Mouse (Mus musculus) ES-E14 (cell line): ENCODE results near the gene Rcc1. TPM values are rescaled to one million over a fixed set of nuclear protein-coding genes. Genes with fewer than 3 reads are reported as not detected.

Source experiments
- DNase-seq: peaks from one replicate; pipeline ENCODE4 v3.0.0-alpha.2; 2013; ENCODE audit warnings: low read depth, low spot score
- H3K27ac ChIP-seq: 2 replicates; pipeline ENCODE4 v1.5.1; 2012; ENCODE audit warnings: low read depth, mild to moderate bottlenecking, low read length, moderate library complexity, mixed read lengths; ENCODE audit not compliant: poor library complexity, insufficient read depth, severe bottlenecking
- H3K36me3 ChIP-seq: 2 replicates; pipeline ENCODE4 v1.6.1; 2012; ENCODE audit warnings: mild to moderate bottlenecking, low read length, moderate library complexity, mixed read lengths; ENCODE audit not compliant: control insufficient read depth, poor library complexity, insufficient read depth, severe bottlenecking
- H3K4me1 ChIP-seq, 2 experiments: fragments of 150-350 bp in 1 of 2; sonication (generic) in 1 of 2; 2 replicates each; pipeline ENCODE4 v1.6.1; 2012; ENCODE audit warnings: low read length in 2 of 2, mild to moderate bottlenecking in 1 of 2, mixed read lengths in 1 of 2; ENCODE audit not compliant: control insufficient read depth in 2 of 2, insufficient read depth in 2 of 2, poor library complexity in 1 of 2
- H3K4me3 ChIP-seq, 2 experiments: fragments of 150-350 bp in 1 of 2; sonication (generic) in 1 of 2; 2 replicates each; pipeline ENCODE4 v1.5.1; 2012; ENCODE audit warnings: low read length in 2 of 2, low read depth in 1 of 2, mild to moderate bottlenecking in 1 of 2, mixed read lengths in 1 of 2; ENCODE audit not compliant: insufficient read depth in 1 of 2, poor library complexity in 1 of 2, severe bottlenecking in 1 of 2
- H3K9ac ChIP-seq: 2 replicates; pipeline ENCODE4 v1.6.1; 2012; ENCODE audit warnings: low read depth, mild to moderate bottlenecking, low read length, mixed read lengths; ENCODE audit not compliant: poor library complexity, insufficient read depth, severe bottlenecking
- H3K9me3 ChIP-seq: fragments of 150-350 bp; sonication (generic); 2 replicates; pipeline ENCODE4 v1.6.1; 2012; ENCODE audit warnings: low read depth, mild to moderate bottlenecking, low read length; ENCODE audit not compliant: control insufficient read depth, insufficient read depth
- CHD2 ChIP-seq: IDR thresholded peaks from 2 replicates; pipeline ENCODE4 v1.6.1; 2014; ENCODE audit warnings: mild to moderate bottlenecking, low read depth, low read length, inconsistent platforms
- HCFC1 ChIP-seq: IDR thresholded peaks from 2 replicates; pipeline ENCODE4 v1.6.1; 2012; ENCODE audit warnings: low read length, inconsistent platforms, borderline replicate concordance; ENCODE audit not compliant: insufficient read depth
- MAFK ChIP-seq: IDR thresholded peaks from 2 replicates; pipeline ENCODE4 v1.6.1; 2014; ENCODE audit warnings: mild to moderate bottlenecking, low read depth, low read length, inconsistent platforms; ENCODE audit not compliant: insufficient read depth
- ZC3H11A ChIP-seq: IDR thresholded peaks from 2 replicates; pipeline ENCODE4 v1.6.1; 2012; ENCODE audit warnings: low read depth, mild to moderate bottlenecking, inconsistent platforms, low read length, borderline replicate concordance
- ZNF384 ChIP-seq: IDR thresholded peaks from 2 replicates; pipeline ENCODE4 v1.6.1; 2012; ENCODE audit warnings: low read depth, low read length, inconsistent platforms
- in situ Hi-C, 2 experiments: fragments of 600-800 bp; cut with MboI; formaldehyde crosslinking; loops; one replicate each; pipeline ENCODE4 v1.15.1; 2025; ENCODE audit warnings: low sequenced_read_pairs in 2 of 2, inconsistent platforms in 1 of 2; ENCODE audit not compliant: unreplicated experiment in 2 of 2
- total RNA-seq: library from RNA; depleted of rRNA; stranded (reverse); fragments of 300-350 nt; gene quantifications from 2 replicates; pipeline ENCODE4 v1.2.3, GENCODE M21; 2012

Rcc1 gene
- total RNA-seq, 1 experiment = 117 TPM

GRCm38 (mm10) chr4:132365450-132366060 is 12.2 kb upstream of the Rcc1 start:
- H3K27ac ChIP-seq = no peak overlapping the region
- no peak for DNase-seq
- in situ Hi-C loops = no loop called here
- H3K9me3 ChIP-seq = no peaks in the 10 kb centered on the region
- peaks cover 25% of the 10 kb centered on the region for H3K36me3 ChIP-seq
- no peak overlapping the region for H3K4me3 ChIP-seq
- no peak for TF ChIP-seq HCFC1
- TF ChIP-seq MAFK = no peak
- TF ChIP-seq CHD2 = no peak
- TF ChIP-seq ZNF384 = no peak
- TF ChIP-seq ZC3H11A = no peak
- no peaks in the 10 kb centered on the region for H3K4me1 ChIP-seq
- no peak overlapping the region for H3K9ac ChIP-seq

GRCm38 (mm10) chr4:132363487-132363886 is 10.1 kb upstream of the Rcc1 start:
- H3K36me3 ChIP-seq = peaks cover 22% of the 10 kb centered on the region
- no peak overlapping the region for H3K9ac ChIP-seq
- no peak overlapping the region for H3K4me3 ChIP-seq
- TF ChIP-seq HCFC1 (no peak), ZNF384 (no peak), CHD2 (no peak), MAFK (no peak), ZC3H11A (no peak)
- no peaks in the 10 kb centered on the region for H3K4me1 ChIP-seq
- in situ Hi-C loops = no loop called here
- no peaks in the 10 kb centered on the region for H3K9me3 ChIP-seq
- DNase-seq = no peak
- no peak overlapping the region for H3K27ac ChIP-seq

DNA sequence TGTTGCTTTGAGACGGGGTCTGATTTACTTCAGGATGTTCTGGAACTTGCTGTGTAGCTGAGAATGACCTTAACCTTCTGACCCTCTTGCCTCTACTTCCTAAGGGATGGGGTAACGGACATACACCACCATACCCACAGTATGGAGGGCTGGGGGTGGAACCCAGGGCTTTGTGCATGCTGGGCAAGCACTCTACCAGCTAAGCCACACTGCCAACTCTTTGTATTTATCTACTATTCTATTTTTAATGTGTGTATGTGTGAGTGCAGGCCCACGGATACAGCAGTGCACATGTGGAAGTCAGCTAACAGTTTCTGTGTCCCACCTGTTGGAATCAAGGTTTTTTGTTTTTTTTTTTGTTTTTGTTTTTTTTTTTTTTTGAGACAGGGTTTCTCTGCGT is 6.1 kb upstream of the Rcc1 start:
- Histone ChIP-seq H3K9me3 (no peaks in the 10 kb centered on the region), H3K4me3 (no peak overlapping the region), H3K27ac (no peak overlapping the region), H3K4me1 (peaks cover 2 to 4% of the 10 kb centered on the region in 2 experiments; a peak in 2 of 4 replicates), H3K36me3 (peaks cover 8% of the 10 kb centered on the region; the same call in 1 of the 2 replicates), H3K9ac (no peak overlapping the region)
- in situ Hi-C loops = no loop called here
- TF ChIP-seq MAFK = no peak
- no peak for TF ChIP-seq ZC3H11A
- no peak for TF ChIP-seq HCFC1
- no peak for TF ChIP-seq CHD2
- TF ChIP-seq ZNF384 = no peak
- DNase-seq = no peak

- peak overlapping the region in 1 of 2 experiments; percentile 40; a peak in 3 of 4 replicates for H3K4me3 ChIP-seq
- H3K9me3 ChIP-seq = no peaks in the 10 kb centered on the region
- peak overlapping the region; percentile 68; the same call in 1 of the 2 replicates for H3K9ac ChIP-seq
- H3K27ac ChIP-seq = peak overlapping the region; percentile 81; the same call in 1 of the 2 replicates
- in situ Hi-C loops = no loop called here
- H3K4me1 ChIP-seq = peaks cover 2 to 5% of the 10 kb centered on the region in 2 experiments; a peak in 2 of 4 replicates
- peaks cover 22% of the 10 kb centered on the region for H3K36me3 ChIP-seq
- TF ChIP-seq MAFK = no peak
- TF ChIP-seq ZNF384 = 0 out of 2 replicates have a peak, but pooled peaks have one; percentile 54
- peak; percentile 46 for DNase-seq
Observed at GRCm38 (mm10) chr4:132356170-132356569, 2.8 kb upstream of the Rcc1 start.

GRCm38 (mm10) chr4:132355403-132355802 is 2.0 kb upstream of the Rcc1 start:
- Histone ChIP-seq H3K27ac (no peak overlapping the region), H3K4me1 (peaks cover 2 to 5% of the 10 kb centered on the region in 2 experiments; a peak in 2 of 4 replicates), H3K36me3 (peaks cover 26% of the 10 kb centered on the region), H3K4me3 (no peak overlapping the region), H3K9ac (no peak overlapping the region), H3K9me3 (no peaks in the 10 kb centered on the region)
- no peak for TF ChIP-seq CHD2
- TF ChIP-seq HCFC1 = no peak
- TF ChIP-seq ZC3H11A = no peak
- no peak for TF ChIP-seq ZNF384
- TF ChIP-seq MAFK = no peak
- in situ Hi-C loops = no loop called here
- no peak for DNase-seq
